Mouse (Mus musculus): ENCODE measurements around the gene Sik3.

Sik3 gene

GRCm38 (mm10) chr9:46016417-46016816, 3.8 kb downstream of the Sik3 start:
- DNase-seq, result no peak

GRCm38 (mm10) chr9:46018316-46018715, 5.7 kb downstream of the Sik3 start:
- no peak for DNase-seq

GRCm38 (mm10) chr9:46019975-46020374, 7.4 kb downstream of the Sik3 start:
- no peak for DNase-seq

DNA sequence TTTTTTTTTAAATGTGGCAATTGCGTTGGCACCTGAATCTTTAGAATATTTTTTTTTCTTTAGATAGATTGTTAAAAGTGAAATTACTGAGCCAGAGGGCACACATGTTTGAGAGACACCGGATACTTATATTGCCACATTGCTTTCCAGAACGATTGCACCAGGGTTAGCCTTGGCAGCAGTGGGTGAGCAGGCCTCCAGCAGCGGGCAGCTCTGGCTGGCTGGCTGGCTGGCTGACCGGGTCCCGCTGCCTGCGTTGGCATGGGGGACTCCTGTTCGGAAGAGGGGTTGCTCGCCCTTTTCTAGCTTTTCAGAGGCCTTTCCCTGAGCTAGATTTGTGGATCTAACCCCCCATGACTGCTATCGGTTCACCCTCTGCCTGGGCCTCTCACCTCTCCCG, 11.0 kb downstream of the Sik3 start:
- DNase-seq, result no peak

- no peak for DNase-seq
Observed at GRCm38 (mm10) chr9:46026058-46026849, 13.6 kb downstream of the Sik3 start.

DNA sequence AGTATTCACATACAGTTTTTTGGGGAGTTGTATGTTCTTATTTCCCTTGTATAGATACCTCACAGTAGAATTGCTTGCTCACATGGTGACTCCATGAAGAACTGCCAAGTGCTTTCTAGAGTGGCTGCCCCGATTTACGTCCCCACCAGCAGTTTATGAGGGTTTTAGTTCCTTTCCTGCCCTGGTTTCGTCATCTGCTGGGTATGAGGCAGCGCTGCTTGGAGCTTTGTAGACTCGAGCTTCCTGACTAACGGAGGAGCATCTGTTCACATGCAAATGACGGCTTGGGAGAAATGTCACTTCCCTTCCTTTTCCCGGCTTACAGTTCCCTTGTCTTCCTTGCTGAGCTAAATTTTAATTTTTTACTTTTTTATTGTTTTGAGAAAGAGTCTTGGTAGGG, 15.4 kb downstream of the Sik3 start:
- peak; percentile 42 for DNase-seq

- no peak for DNase-seq
Observed at GRCm38 (mm10) chr9:46029534-46029933, 16.9 kb downstream of the Sik3 start.

GRCm38 (mm10) chr9:46030184-46030583, 17.6 kb downstream of the Sik3 start:
- DNase-seq, result no peak

DNA sequence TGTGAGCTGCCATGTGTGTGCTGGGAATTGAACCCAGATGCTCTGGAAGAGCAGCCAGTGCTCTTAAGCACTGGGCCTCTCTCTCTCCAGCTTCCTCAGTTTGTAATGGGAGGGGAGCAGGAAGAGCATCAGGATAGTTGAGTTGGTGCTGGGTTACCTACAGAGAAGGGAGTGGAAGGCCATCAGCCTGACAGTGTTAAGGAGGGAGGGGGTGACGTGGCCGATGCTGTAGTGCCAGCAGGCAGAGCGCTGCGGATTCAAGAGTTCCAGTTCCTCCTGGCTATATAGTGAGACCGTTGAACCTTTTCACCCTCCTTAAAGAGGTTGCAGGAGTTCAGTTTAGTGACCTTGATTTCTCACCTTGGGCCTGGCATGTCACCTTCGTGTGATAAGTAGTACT, 18.3 kb downstream of the Sik3 start:
- no peak for DNase-seq

DNA sequence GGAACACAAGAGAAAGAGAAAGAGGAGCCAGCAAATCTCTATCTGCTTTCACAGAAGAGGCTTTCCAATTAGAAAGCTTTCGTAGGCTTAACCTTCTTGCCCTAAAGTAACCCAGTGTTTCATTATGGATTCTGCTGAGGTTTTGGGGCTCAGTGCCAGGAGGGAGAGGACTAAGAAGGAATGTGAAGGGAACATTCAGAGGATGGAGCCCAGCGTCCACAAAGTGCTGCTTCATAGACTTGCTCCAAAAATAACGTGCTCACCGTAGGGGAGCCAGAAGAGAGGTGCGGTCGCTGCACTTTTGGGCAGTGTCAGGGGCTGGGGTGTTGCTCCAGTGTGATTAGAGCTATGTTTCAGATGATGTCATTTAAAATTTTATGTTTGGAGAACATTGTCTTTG, 19.6 kb downstream of the Sik3 start:
- DNase-seq, result peak; percentile 60

DNA sequence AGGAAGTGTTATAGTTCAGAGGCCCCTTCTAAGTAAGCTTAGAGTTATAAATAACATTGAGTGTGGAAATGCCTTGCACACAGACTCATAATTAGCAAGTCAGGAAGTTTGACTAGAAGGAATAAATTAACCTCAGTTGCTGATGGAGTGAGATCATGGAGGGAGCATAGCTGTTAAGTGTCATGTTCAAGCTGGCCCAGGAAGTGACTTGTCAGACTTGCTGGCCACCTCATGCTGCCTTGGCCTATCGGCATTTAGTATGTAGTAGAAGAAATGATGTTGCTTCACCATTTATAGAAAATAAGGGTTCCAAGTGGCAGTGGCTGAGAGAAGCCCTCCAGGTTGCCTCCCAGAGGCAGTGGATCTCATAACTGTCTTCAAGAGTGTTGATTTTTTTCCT, 20.4 kb downstream of the Sik3 start:
- DNase-seq, result no peak

DNA sequence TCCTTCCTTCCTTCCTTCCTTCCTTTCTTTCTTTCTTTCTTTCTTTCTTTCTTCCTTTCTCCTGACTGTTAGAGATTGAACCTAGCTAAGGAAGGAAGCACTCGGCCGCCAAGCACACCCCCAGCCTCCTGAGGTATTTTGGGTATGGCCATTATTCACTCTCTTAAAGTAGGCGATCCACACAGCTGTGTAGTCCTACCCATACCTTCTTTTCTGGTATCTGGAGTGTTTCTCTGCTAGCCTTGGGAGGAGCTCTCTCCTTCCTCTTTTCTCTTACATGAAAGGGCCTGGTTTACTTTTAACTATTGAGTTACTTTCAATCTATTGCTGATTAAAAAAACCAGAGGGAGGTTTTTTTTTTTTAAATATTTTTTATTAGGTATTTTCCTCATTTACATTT, 21.2 kb downstream of the Sik3 start:
- no peak for DNase-seq

GRCm38 (mm10) chr9:46035290-46035871, 22.8 kb downstream of the Sik3 start:
- no peak for DNase-seq

DNA sequence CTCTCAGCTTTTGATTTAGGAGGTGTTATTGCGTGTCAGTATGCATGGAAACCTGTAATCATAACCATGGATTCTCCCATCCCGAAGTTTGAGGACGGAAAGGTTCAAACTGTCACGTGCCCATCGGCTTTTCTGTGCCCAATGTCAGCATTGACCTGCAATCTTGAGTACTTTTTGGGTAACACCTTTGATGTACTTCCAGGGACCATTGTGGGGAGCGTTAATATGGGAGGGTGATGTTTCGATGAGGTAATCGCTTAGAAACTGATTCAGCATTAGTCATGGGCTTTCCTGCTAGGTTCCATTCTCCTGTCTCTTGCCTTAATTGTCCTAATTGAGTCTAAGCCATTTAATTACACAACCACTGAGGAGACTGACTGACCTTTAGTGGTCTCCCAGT, 24.3 kb downstream of the Sik3 start:
- no peak for DNase-seq

GRCm38 (mm10) chr9:46038786-46039185, 26.2 kb downstream of the Sik3 start:
- peak; percentile 37 for DNase-seq

GRCm38 (mm10) chr9:46041186-46041585, 28.6 kb downstream of the Sik3 start:
- no peak for DNase-seq

DNA sequence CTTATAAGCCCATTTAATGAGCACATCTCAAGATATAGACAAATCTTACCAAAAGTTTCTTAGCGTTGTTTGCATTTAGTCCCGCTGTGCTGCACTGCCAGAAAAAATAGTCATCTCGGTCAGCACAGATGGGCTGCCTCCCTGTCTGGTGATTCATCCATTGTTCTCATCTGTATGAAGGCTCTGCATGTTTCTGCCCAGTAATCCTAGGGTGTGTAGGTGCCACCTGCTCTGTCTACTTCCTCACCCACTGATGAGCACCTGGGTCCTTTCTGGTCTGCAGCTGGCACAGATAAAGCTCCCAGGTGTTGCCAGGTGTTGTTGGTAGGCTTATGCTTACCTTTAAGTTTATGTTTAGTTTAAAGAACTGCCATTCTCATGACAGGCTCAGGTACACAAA, 29.8 kb downstream of the Sik3 start:
- DNase-seq, result no peak

GRCm38 (mm10) chr9:46043626-46044025, 31.0 kb downstream of the Sik3 start:
- DNase-seq, result no peak

DNA sequence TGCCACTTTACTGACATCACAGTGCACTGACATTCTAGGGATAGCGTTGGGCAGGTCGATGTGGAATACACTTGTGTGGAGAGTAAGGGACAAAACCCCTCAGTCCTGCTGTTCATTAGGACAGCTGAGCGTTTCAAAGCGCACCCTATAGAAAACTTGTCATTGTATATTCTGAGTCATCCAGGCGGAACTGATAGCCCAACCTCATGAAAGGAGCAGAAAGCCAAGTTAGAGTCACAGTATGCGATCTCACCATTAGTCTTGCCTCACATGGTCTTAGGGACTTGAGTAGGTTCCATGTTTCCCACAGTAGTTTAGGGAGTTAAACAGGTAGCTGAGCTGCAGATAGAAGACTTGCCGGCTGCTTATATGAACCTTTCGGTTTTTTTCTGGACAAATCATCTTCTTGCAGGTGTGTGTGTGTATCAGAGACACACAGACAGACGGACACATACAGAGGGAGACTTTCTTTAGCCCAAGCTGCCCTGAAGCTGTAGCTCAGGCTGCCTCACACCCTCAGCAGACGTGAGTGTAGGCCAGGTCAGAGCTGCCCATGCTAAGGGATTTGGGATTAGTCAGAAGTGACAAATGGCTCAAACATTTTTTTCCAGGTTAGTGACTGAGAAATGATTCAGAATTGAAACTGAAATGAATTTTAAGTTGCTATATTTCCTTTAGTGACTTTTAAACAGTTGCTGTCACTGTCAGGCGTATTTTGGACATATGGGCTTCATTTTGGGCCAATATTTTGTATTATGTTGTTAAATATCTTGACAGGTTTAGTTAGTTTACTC, 34.3 kb downstream of the Sik3 start:
- DNase-seq, result no peak

DNA sequence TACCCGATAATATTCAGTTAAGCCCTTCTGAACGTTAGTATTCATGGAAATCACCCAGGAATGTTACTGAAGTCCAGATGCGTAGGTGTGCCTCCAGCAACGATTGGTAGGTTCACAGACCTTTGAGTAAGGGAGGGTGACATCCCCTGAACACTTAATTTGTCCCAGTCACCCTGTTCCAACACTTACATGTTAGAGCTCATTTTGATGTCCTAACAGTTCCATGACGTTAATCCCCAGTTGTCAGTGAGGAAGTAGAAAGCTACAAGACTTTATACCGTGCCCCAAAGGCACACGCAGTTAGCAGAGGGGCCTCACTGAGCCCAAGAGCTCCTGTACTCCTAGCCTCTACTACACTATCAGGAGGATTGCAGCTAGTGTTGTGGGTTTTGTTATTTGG, 36.9 kb downstream of the Sik3 start:
- DNase-seq, result no peak

GRCm38 (mm10) chr9:46050203-46050602, 37.6 kb downstream of the Sik3 start:
- no peak for DNase-seq

DNA sequence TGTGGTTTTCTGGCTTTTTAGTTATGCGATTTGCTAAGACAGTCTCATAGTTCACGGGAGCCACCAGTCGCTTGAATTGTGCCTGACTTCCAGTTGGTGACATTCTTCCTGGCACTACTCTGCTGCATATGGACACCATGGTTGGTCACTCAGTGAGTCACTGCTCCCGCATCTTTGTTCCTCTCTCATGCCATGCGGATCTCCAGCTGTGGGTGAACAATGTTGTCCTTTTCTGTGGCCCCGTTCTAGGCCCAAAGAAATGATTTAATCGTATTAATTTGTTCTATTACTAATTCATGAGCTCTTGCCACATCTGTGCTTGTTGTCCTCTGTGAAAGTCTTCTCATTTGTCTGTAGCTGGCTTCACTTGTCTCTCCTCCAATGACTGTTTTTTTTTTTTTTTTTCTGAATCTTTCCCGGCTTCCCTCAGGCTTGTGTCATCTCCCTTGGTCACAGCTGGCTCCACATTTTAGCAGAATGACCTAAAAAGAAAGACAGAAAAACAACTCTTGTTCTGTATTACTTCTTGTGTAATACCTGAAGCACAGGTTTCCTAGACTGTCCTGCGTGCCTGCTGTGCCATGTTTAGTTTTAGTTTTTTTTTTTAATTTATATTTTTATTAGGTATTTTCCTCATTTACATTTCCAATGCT, 40.5 kb downstream of the Sik3 start:
- DNase-seq, result no peak

DNA sequence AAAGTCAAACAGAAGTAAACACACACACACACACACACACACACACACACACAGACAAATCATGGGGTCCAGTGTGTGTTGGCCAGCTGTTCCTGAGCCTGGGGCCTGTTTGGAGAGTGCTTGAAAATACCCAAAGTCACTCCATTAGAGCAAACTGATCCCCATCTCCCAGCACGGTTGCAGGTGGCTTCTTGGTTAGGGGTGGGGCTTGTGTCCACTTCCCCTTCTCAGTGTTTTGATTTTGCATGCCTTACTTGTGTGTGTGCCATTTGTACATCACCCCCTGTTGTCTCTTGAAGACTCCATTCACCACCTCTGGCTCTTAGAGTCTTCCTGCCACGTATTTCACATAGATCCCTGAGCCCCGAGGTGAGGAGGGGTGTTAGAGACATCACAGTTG, 45.4 kb downstream of the Sik3 start:
- DNase-seq, result no peak
